Comparison of ENCODE assay signal across 17 mouse cellular contexts in genomic region chr15:93371838-93372237, GRCm38 (mm10). TPM values are rescaled to one million over a fixed set of nuclear protein-coding genes. Genes with fewer than 3 reads are reported as not detected.
DNase-seq lines count a peak whose midpoint lies in the region; ATAC-seq and TF ChIP-seq lines count a peak whose summit lies in the region.
"Had no signal": no experiment of that assay in that cellular context is flagged by ENCODE, and none has a peak within 500 bp of the region (broad histone marks: within the 10 kb centered on the region; RNA-seq: fewer than 3 reads in every experiment).

No protein-coding gene starts in this region.

- no peak overlapping the region for H3K9ac ChIP-seq in hindbrain, postnatal 0 days (replicated peaks; ENCODE audit: low read length)
- no peak overlapping the region for H3K9ac ChIP-seq in hindbrain, embryonic 16.5 days (ENCODE audit: low read depth, low read length)
- no peak overlapping the region for H3K9ac ChIP-seq in midbrain, postnatal 0 days (replicated peaks; ENCODE audit: low read length, poor library complexity, severe bottlenecking)
- H3K9ac ChIP-seq in midbrain, embryonic 16.5 days (ENCODE audit: low read depth, low read length): no peak overlapping the region
- H3K9ac ChIP-seq in forebrain, embryonic 11.5 days (ENCODE audit: low read length): no peak overlapping the region
- H3K9ac ChIP-seq: hindbrain, embryonic 14.5 days; limb, embryonic 13.5 days; midbrain, embryonic 13.5 days had no signal

- no peaks in the 10 kb centered on the region for H3K27me3 ChIP-seq in hindbrain, postnatal 0 days (ENCODE audit: insufficient read depth, low read length)
- H3K27me3 ChIP-seq in hindbrain, embryonic 16.5 days (replicated peaks; ENCODE audit: control insufficient read depth, insufficient read depth, low read length): no peaks in the 10 kb centered on the region
- H3K27me3 ChIP-seq in midbrain, postnatal 0 days (ENCODE audit: insufficient read depth, low read length): no peaks in the 10 kb centered on the region
- H3K27me3 ChIP-seq in midbrain, embryonic 16.5 days (ENCODE audit: control insufficient read depth, insufficient read depth, low read depth, low read length): no peaks in the 10 kb centered on the region
- no peaks in the 10 kb centered on the region for H3K27me3 ChIP-seq in forebrain, embryonic 11.5 days (ENCODE audit: control insufficient read depth, insufficient read depth, low read length)
- H3K27me3 ChIP-seq: limb, embryonic 13.5 days; midbrain, embryonic 13.5 days had no signal

- no peaks in the 10 kb centered on the region for H3K36me3 ChIP-seq in hindbrain, postnatal 0 days (ENCODE audit: insufficient read depth, low read length)
- H3K36me3 ChIP-seq in hindbrain, embryonic 16.5 days (ENCODE audit: control insufficient read depth, insufficient read depth, low read length): no peaks in the 10 kb centered on the region
- no peaks in the 10 kb centered on the region for H3K36me3 ChIP-seq in midbrain, postnatal 0 days (ENCODE audit: insufficient read depth, low read length)
- H3K36me3 ChIP-seq in midbrain, embryonic 16.5 days (ENCODE audit: control insufficient read depth, insufficient read depth, low read length): no peaks in the 10 kb centered on the region
- no peaks in the 10 kb centered on the region for H3K36me3 ChIP-seq in forebrain, embryonic 11.5 days (ENCODE audit: control insufficient read depth, insufficient read depth, low read length)
- H3K36me3 ChIP-seq: forebrain, embryonic 10.5 days; limb, embryonic 13.5 days; midbrain, embryonic 13.5 days had no signal

- no peak for TF ChIP-seq POLR2A in bone marrow macrophage, adult 2 months (IDR thresholded peaks at IDR 0.05; ENCODE audit: borderline replicate concordance, low read depth, low read length)

- H3K27ac ChIP-seq in hindbrain, postnatal 0 days: no peak overlapping the region
- H3K27ac ChIP-seq in hindbrain, embryonic 16.5 days (ENCODE audit: low read depth, low read length): no peak overlapping the region
- H3K27ac ChIP-seq in midbrain, postnatal 0 days (ENCODE audit: low read depth, low read length): no peak overlapping the region
- H3K27ac ChIP-seq in midbrain, embryonic 16.5 days (ENCODE audit: low read length): no peak overlapping the region
- no peak overlapping the region for H3K27ac ChIP-seq in bone marrow macrophage, adult 2 months (ENCODE audit: insufficient read depth, low read depth, low read length)
- no peak overlapping the region for H3K27ac ChIP-seq in forebrain, embryonic 11.5 days (ENCODE audit: low read depth, low read length)
- H3K27ac ChIP-seq: forebrain, embryonic 10.5 days; hindbrain, embryonic 14.5 days; limb, embryonic 13.5 days; macrophage; midbrain, embryonic 13.5 days had no signal

- ATAC-seq in hindbrain, postnatal 0 days: no peak
- no peak for ATAC-seq in hindbrain, embryonic 16.5 days
- ATAC-seq in midbrain, postnatal 0 days (ENCODE audit: low FRiP score): no peak
- ATAC-seq in midbrain, embryonic 16.5 days: no peak
- ATAC-seq in forebrain, embryonic 11.5 days (replicated peaks; ENCODE audit: low FRiP score): no peak
- ATAC-seq: midbrain, embryonic 13.5 days had no signal

- no peaks in the 10 kb centered on the region for H3K9me3 ChIP-seq in hindbrain, postnatal 0 days (ENCODE audit: low read length)
- no peaks in the 10 kb centered on the region for H3K9me3 ChIP-seq in hindbrain, embryonic 16.5 days (ENCODE audit: control insufficient read depth, low read length)
- no peaks in the 10 kb centered on the region for H3K9me3 ChIP-seq in midbrain, postnatal 0 days (ENCODE audit: low read length)
- H3K9me3 ChIP-seq in midbrain, embryonic 16.5 days (replicated peaks; ENCODE audit: control insufficient read depth, low read length, poor library complexity, severe bottlenecking): no peaks in the 10 kb centered on the region
- no peaks in the 10 kb centered on the region for H3K9me3 ChIP-seq in forebrain, embryonic 11.5 days (ENCODE audit: control insufficient read depth, low read length)
- H3K9me3 ChIP-seq: forebrain, embryonic 10.5 days; limb, embryonic 13.5 days; midbrain, embryonic 13.5 days had no signal

- WGBS in hindbrain, postnatal 0 days: 81% methylated on average over 2 of the region's 2 CpGs
- WGBS in hindbrain, embryonic 16.5 days: 91% methylated on average over 2 of the region's 2 CpGs
- WGBS in midbrain, postnatal 0 days: 86% methylated on average over 2 of the region's 2 CpGs
- 86% methylated on average over 2 of the region's 2 CpGs for whole genome bisulfite sequencing in midbrain, embryonic 16.5 days
- WGBS in forebrain, embryonic 11.5 days: 84% methylated on average over 2 of the region's 2 CpGs

- no peak overlapping the region for H3K4me3 ChIP-seq in hindbrain, postnatal 0 days (ENCODE audit: low read length)
- no peak overlapping the region for H3K4me3 ChIP-seq in hindbrain, embryonic 16.5 days (ENCODE audit: low read length)
- H3K4me3 ChIP-seq in midbrain, postnatal 0 days (ENCODE audit: low read depth, low read length): no peak overlapping the region
- H3K4me3 ChIP-seq in midbrain, embryonic 16.5 days (ENCODE audit: low read depth, low read length): no peak overlapping the region
- no peak overlapping the region for H3K4me3 ChIP-seq in bone marrow macrophage, adult 2 months (ENCODE audit: insufficient read depth, low read length)
- H3K4me3 ChIP-seq in forebrain, embryonic 11.5 days (ENCODE audit: low read depth, low read length): no peak overlapping the region
- H3K4me3 ChIP-seq: forebrain, embryonic 10.5 days; limb, embryonic 13.5 days; midbrain, embryonic 13.5 days had no signal

- no peak overlapping the region for H3K4me2 ChIP-seq in hindbrain, postnatal 0 days (ENCODE audit: low read depth, low read length)
- H3K4me2 ChIP-seq in hindbrain, embryonic 16.5 days (ENCODE audit: low read length): no peak overlapping the region
- H3K4me2 ChIP-seq in midbrain, postnatal 0 days (ENCODE audit: low read depth, low read length, poor library complexity, severe bottlenecking): no peak overlapping the region
- no peak overlapping the region for H3K4me2 ChIP-seq in midbrain, embryonic 16.5 days (ENCODE audit: low read length)
- H3K4me2 ChIP-seq in forebrain, embryonic 11.5 days (ENCODE audit: low read depth, low read length, severe bottlenecking): no peak overlapping the region
- H3K4me2 ChIP-seq: hindbrain, embryonic 14.5 days; limb, embryonic 13.5 days; midbrain, embryonic 13.5 days had no signal

- peak; percentile 17 for TF ChIP-seq CTCF in hindbrain, postnatal 0 days (IDR thresholded peaks at IDR 0.05; ENCODE audit: low read depth)
- peak; percentile 35 for TF ChIP-seq CTCF in midbrain, postnatal 0 days (IDR thresholded peaks at IDR 0.05)
- TF ChIP-seq CTCF in bone marrow macrophage, adult 2 months (IDR thresholded peaks at IDR 0.05; ENCODE audit: low read depth, low read length): 0 out of 2 replicates have a peak, but pooled peaks have one; percentile 17

- no peak for DNase-seq in hindbrain, postnatal 0 days (ENCODE audit: low spot score)
- DNase-seq in midbrain, postnatal 0 days (ENCODE audit: low spot score): no peak
- DNase-seq in naive thymus-derived CD4-positive, alpha-beta T cell, adult 2 months (ENCODE audit: low read depth): peak; percentile 15
- no peak for DNase-seq in forebrain, embryonic 11.5 days (ENCODE audit: low spot score)
- DNase-seq in urinary bladder, postnatal 14 days (ENCODE audit: low spot score): no peak
- DNase-seq: cerebellum, adult 11 months; heart, postnatal 10 days; kidney, adult 8-10 months; right cerebral cortex, postnatal 25 days had no signal

- no peaks in the 10 kb centered on the region for H3K4me1 ChIP-seq in hindbrain, postnatal 0 days (ENCODE audit: insufficient read depth, low read length)
- H3K4me1 ChIP-seq in hindbrain, embryonic 16.5 days (ENCODE audit: control insufficient read depth, insufficient read depth, low read depth, low read length): no peaks in the 10 kb centered on the region
- H3K4me1 ChIP-seq in midbrain, postnatal 0 days (ENCODE audit: insufficient read depth, low read length): no peaks in the 10 kb centered on the region
- H3K4me1 ChIP-seq in midbrain, embryonic 16.5 days (ENCODE audit: control insufficient read depth, insufficient read depth, low read length): no peaks in the 10 kb centered on the region
- H3K4me1 ChIP-seq in bone marrow macrophage, adult 2 months (ENCODE audit: control insufficient read depth, insufficient read depth, low read length): no peaks in the 10 kb centered on the region
- no peaks in the 10 kb centered on the region for H3K4me1 ChIP-seq in forebrain, embryonic 11.5 days (replicated peaks; ENCODE audit: control insufficient read depth, insufficient read depth, low read length)
- H3K4me1 ChIP-seq: forebrain, embryonic 10.5 days; midbrain, embryonic 13.5 days had no signal

RNA-seq across cellular contexts. Expression of gene Zcrb1, which starts 26.3 kb away (rescaled TPM):
- total RNA-seq in hindbrain, postnatal 0 days (2014; rRNA removed): 27.8 and 42.9 TPM in 2 replicates
- 161 and 172 TPM in 2 replicates for polyA plus RNA-seq in hindbrain, postnatal 0 days (2015; fragmentation: Nextera tagmentation; extraction: Ambion mirVana)
- polyA plus RNA-seq in hindbrain, embryonic 16.5 days (2015; fragmentation: Nextera tagmentation; extraction: Ambion mirVana): 139 and 147 TPM in 2 replicates
- 39.0 and 55.1 TPM in 2 replicates for total RNA-seq in midbrain, postnatal 0 days (2014; rRNA removed)
- 161 and 165 TPM in 2 replicates for polyA plus RNA-seq in midbrain, postnatal 0 days (2015; fragmentation: Nextera tagmentation; extraction: Ambion mirVana)
- polyA plus RNA-seq in midbrain, embryonic 16.5 days (2015; fragmentation: Nextera tagmentation; extraction: Ambion mirVana): 151 and 161 TPM in 2 replicates
- polyA plus RNA-seq in bone marrow macrophage, adult 2 months (2012; ENCODE audit: insufficient read depth, insufficient read length, missing spikeins): 109 and 132 TPM in 2 replicates
- polyA plus RNA-seq in forebrain, embryonic 11.5 days (2014; fragmentation: Nextera tagmentation; extraction: Ambion mirVana): 154 and 167 TPM in 2 replicates

RNA-seq across cellular contexts. Expression of gene Pphln1, which starts 26.3 kb away (rescaled TPM):
- 27.0 and 36.3 TPM in 2 replicates for total RNA-seq in hindbrain, postnatal 0 days (2014; rRNA removed)
- 36.7 and 38.0 TPM in 2 replicates for polyA plus RNA-seq in hindbrain, postnatal 0 days (2015; fragmentation: Nextera tagmentation; extraction: Ambion mirVana)
- 36.6 and 36.7 TPM in 2 replicates for polyA plus RNA-seq in hindbrain, embryonic 16.5 days (2015; fragmentation: Nextera tagmentation; extraction: Ambion mirVana)
- total RNA-seq in midbrain, postnatal 0 days (2014; rRNA removed): 19.7 and 33.1 TPM in 2 replicates
- polyA plus RNA-seq in midbrain, postnatal 0 days (2015; fragmentation: Nextera tagmentation; extraction: Ambion mirVana): 31.3 and 35.2 TPM in 2 replicates
- 37.2 and 40.6 TPM in 2 replicates for polyA plus RNA-seq in midbrain, embryonic 16.5 days (2015; fragmentation: Nextera tagmentation; extraction: Ambion mirVana)
- 25.5 and 27.3 TPM in 2 replicates for polyA plus RNA-seq in bone marrow macrophage, adult 2 months (2012; ENCODE audit: insufficient read depth, insufficient read length, missing spikeins)
- 71.5 and 79.9 TPM in 2 replicates for polyA plus RNA-seq in forebrain, embryonic 11.5 days (2014; fragmentation: Nextera tagmentation; extraction: Ambion mirVana)

RNA-seq across cellular contexts. Expression of gene Yaf2, which starts 35.1 kb away (rescaled TPM):
- 79.9 and 80.1 TPM in 2 replicates for total RNA-seq in hindbrain, postnatal 0 days (2014; rRNA removed)
- 148 and 158 TPM in 2 replicates for polyA plus RNA-seq in hindbrain, postnatal 0 days (2015; fragmentation: Nextera tagmentation; extraction: Ambion mirVana)
- 85.6 and 108 TPM in 2 replicates for polyA plus RNA-seq in hindbrain, embryonic 16.5 days (2015; fragmentation: Nextera tagmentation; extraction: Ambion mirVana)
- 90.5 TPM in 2 replicates for total RNA-seq in midbrain, postnatal 0 days (2014; rRNA removed)
- 155 and 157 TPM in 2 replicates for polyA plus RNA-seq in midbrain, postnatal 0 days (2015; fragmentation: Nextera tagmentation; extraction: Ambion mirVana)
- polyA plus RNA-seq in midbrain, embryonic 16.5 days (2015; fragmentation: Nextera tagmentation; extraction: Ambion mirVana): 123 and 128 TPM in 2 replicates
- 23.5 and 23.6 TPM in 2 replicates for polyA plus RNA-seq in bone marrow macrophage, adult 2 months (2012; ENCODE audit: insufficient read depth, insufficient read length, missing spikeins)
- 106 and 116 TPM in 2 replicates for polyA plus RNA-seq in forebrain, embryonic 11.5 days (2014; fragmentation: Nextera tagmentation; extraction: Ambion mirVana)
